Comparison of ENCODE assay signal across 8 mouse cellular contexts in genomic region chr4:132743992-132744911, GRCm38 (mm10). TPM values are rescaled to one million over a fixed set of nuclear protein-coding genes. Genes with fewer than 3 reads are reported as not detected.
DNase-seq lines count a peak whose midpoint lies in the region; TF ChIP-seq lines count a peak whose summit lies in the region.

No protein-coding gene starts in this region.

- WGBS in kidney, adult 2 months: 67% methylated on average over 11 of the region's 11 CpGs

- H3K4me1 ChIP-seq in kidney, adult 2 months (ENCODE audit: control insufficient read depth, insufficient read depth, low read length): no peaks in the 10 kb centered on the region

- no peak overlapping the region for H3K4me3 ChIP-seq in gastrocnemius, adult 2 months
- H3K4me3 ChIP-seq in kidney, adult 2 months (ENCODE audit: insufficient read depth, low read depth, low read length): no peak overlapping the region

- intact Hi-C loops in gastrocnemius, adult 2 months (cut with DNase I): no loop called here
- intact Hi-C loops in left cerebral cortex, postnatal 25 days (cut with DNase I): no loop called here

- peak; percentile 57 for DNase-seq in gastrocnemius, adult 2 months
- no peak for DNase-seq in gastrocnemius, postnatal 4 days (ENCODE audit: low spot score in 2 of 2)
- DNase-seq in ovary, postnatal 36 days (ENCODE audit: low spot score): peak; percentile 59
- DNase-seq in ovary, postnatal 10 days (ENCODE audit: low spot score): no peak
- peak; percentile 51 to 69 for DNase-seq in left cerebral cortex, postnatal 25 days (ENCODE audit: low spot score in 2 of 2)
- DNase-seq in B cell, adult 2 months: no peak
- no peak for DNase-seq in thymus, postnatal 14 days
- DNase-seq in kidney, adult 2 months: no peak

- H3K27ac ChIP-seq in gastrocnemius, adult 2 months: peak overlapping the region; percentile 41
- H3K27ac ChIP-seq in kidney, adult 2 months (ENCODE audit: insufficient read depth, low read depth, low read length): no peak overlapping the region

- no peak for TF ChIP-seq CTCF in gastrocnemius, adult 2 months (IDR thresholded peaks at IDR 0.05)
- TF ChIP-seq CTCF in kidney, adult 2 months (conservative IDR thresholded peaks at IDR 0.05; ENCODE audit: insufficient read depth, insufficient read length, low read depth, low read length): no peak

- no peak for TF ChIP-seq POLR2A in kidney, adult 2 months (IDR thresholded peaks at IDR 0.05; ENCODE audit: low read depth, low read length)

- no peaks in the 10 kb centered on the region for H3K27me3 ChIP-seq in kidney, adult 2 months (replicated peaks; ENCODE audit: control insufficient read depth, insufficient read depth, low read length)

- H3K36me3 ChIP-seq in kidney, adult 2 months (ENCODE audit: control insufficient read depth, insufficient read depth, low read length): no peaks in the 10 kb centered on the region

RNA-seq across cellular contexts. Expression of gene Xkr8, which starts 11.9 kb away (rescaled TPM):
- total RNA-seq in gastrocnemius, adult 2 months (2021): under 1 TPM; 0.54 to 0.70 TPM
- total RNA-seq in gastrocnemius, postnatal 4 days (2021): 1 to 10 TPM; 2.8 to 5.3 TPM
- total RNA-seq in left cerebral cortex, postnatal 25 days (2021): 1 to 10 TPM; 3.6 to 4.0 TPM
- 4.4 and 6.2 TPM in 2 replicates for polyA plus RNA-seq in kidney, adult 2 months (2012; rRNA removed)

RNA-seq across cellular contexts. Expression of gene Smpdl3b, which starts 12.8 kb away (rescaled TPM):
- under 1 TPM; 0.47 to 0.66 TPM for total RNA-seq in gastrocnemius, adult 2 months (2021)
- total RNA-seq in gastrocnemius, postnatal 4 days (2021): 1 to 10 TPM; 2.3 to 2.6 TPM
- total RNA-seq in left cerebral cortex, postnatal 25 days (2021): 1 to 10 TPM; 4.3 to 4.5 TPM
- polyA plus RNA-seq in kidney, adult 2 months (2012; rRNA removed): 2.0 and 2.2 TPM in 2 replicates

RNA-seq across cellular contexts. Expression of gene Rpa2, which starts 23.9 kb away (rescaled TPM):
- total RNA-seq in gastrocnemius, adult 2 months (2021): 10 to 100 TPM; 14.2 to 16.3 TPM
- total RNA-seq in gastrocnemius, postnatal 4 days (2021): 10 to 100 TPM; 25.0 to 25.9 TPM
- total RNA-seq in left cerebral cortex, postnatal 25 days (2021): 10 to 100 TPM; 13.5 to 13.8 TPM
- polyA plus RNA-seq in kidney, adult 2 months (2012; rRNA removed): 10.7 and 11.9 TPM in 2 replicates

RNA-seq across cellular contexts. Expression of gene Themis2, which starts 51.9 kb away (rescaled TPM):
- total RNA-seq in gastrocnemius, adult 2 months (2021): under 1 TPM; 0.69 to 0.70 TPM
- 1 to 10 TPM; 3.2 to 3.4 TPM for total RNA-seq in gastrocnemius, postnatal 4 days (2021)
- total RNA-seq in left cerebral cortex, postnatal 25 days (2021): 1 to 10 TPM in 1 of 2 experiments, under 1 TPM in 1; 0.80 to 1.1 TPM
- polyA plus RNA-seq in kidney, adult 2 months (2012; rRNA removed): 2.8 and 3.6 TPM in 2 replicates

Comparison
In these comparisons a context has a peak if more than half of its experiments do, and no peak if none do; other contexts are left out.
1. DNase-seq: peak in gastrocnemius, adult 2 months (single experiment), ovary, postnatal 36 days (single experiment) and left cerebral cortex, postnatal 25 days (2 of 2); none in gastrocnemius, postnatal 4 days (0 of 2), ovary, postnatal 10 days (single experiment), B cell, adult 2 months (0 of 2), thymus, postnatal 14 days (single experiment) and kidney, adult 2 months (single experiment).